Mouse (Mus musculus): ENCODE results near the gene Lix1. TPM values are rescaled to one million over a fixed set of nuclear protein-coding genes. Genes with fewer than 3 reads are reported as not detected.

Lix1 gene
- not detected in 3 replicates for total RNA-seq (2017)

GRCm38 (mm10) chr17:17402222-17403004 is at the start of gene Lix1:
Gene Lix1 (plus strand): TSS chr17:17402672.
- ATAC-seq (replicated peaks; ENCODE audit: insufficient number of reproducible peaks, low FRiP score, low TSS enrichment, poor library complexity, severe bottlenecking) = no peak

DNA sequence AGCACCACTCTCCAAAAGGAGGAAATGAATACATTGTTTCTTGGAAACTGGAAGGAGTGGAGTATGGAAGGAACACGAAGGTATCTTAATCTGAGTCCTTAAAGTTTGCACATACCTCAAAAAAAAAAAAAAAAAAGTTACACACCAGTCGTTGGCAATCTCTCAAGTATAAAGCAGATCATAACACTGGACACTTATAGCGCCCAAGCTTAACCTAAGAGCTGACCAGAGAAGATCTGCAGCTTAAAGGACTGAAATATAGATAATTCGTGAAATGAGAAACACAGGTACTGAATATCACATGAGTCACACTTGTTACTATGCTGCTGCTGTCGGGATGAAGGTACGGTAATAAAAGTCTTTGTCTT is 28.9 kb upstream of the Lix1 start:
- no peak for ATAC-seq (replicated peaks; ENCODE audit: insufficient number of reproducible peaks, low FRiP score, low TSS enrichment, poor library complexity, severe bottlenecking)

- ATAC-seq (replicated peaks; ENCODE audit: insufficient number of reproducible peaks, low FRiP score, low TSS enrichment, poor library complexity, severe bottlenecking) = peak; percentile 97
These were observed 28.3 kb upstream of the Lix1 start, which contains the start of gene Riok2 for GRCm38 (mm10) chr17:17373918-17374910. Gene Riok2 (plus strand): TSS chr17:17374309.

DNA sequence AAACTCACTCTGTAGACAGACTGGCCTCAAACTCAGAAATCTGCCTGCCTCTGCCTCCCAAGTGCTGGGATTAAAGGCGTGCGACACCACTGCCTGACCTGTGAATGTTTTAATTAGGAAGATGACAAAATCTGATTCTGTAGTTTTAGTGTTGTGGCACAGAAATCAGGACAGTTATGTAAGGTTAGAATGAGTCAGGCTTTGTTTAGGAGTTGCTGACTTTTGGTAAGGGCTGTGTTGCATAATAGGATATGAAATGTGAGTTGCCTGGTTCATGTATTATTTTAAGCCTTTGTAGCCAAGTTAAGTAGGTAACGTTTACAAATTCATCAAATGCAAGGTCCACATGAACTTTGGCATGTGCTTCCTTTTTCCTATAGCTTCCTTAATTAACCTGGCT is 26.9 kb upstream of the Lix1 start:
- ATAC-seq (replicated peaks; ENCODE audit: insufficient number of reproducible peaks, low FRiP score, low TSS enrichment, poor library complexity, severe bottlenecking) = no peak

DNA sequence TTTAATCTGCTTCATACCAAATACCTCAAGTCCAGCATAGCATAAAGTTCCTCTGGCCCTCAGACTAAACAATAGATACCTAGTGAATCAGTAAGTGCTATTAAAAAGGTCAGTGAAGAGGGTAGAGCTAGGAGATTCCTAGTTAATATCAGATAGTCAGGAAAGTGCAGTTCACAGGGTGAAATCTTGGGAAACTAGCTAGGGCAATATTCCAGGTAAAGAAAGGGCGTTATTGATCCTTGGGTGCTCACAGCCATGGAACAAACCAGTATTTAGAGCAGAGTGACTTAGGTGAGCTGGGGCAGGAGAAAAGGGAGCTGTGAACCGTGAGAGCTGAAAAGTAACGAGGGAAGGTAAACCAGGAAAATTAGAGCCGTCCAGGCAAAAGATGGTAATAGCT is 18.8 kb upstream of the Lix1 start:
- ATAC-seq (replicated peaks; ENCODE audit: insufficient number of reproducible peaks, low FRiP score, low TSS enrichment, poor library complexity, severe bottlenecking) = no peak

DNA sequence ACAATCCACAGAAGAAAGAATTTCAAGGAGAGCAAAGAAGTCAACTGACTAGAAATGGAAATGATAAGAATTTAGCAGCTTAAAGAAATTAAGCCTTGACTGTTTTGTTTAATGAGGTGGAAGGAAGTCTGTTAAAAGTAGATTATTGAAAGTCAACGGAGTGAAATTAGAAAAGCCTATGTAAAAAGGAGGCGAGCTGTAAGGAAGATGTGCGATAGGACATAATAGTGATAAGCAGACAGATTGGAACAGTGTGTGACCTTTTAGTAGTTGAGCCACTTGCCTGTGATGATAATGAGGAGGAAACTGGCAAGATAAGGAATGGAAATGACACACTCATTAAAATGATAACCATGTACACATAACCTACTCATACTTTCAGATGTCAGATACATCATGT is 18.0 kb upstream of the Lix1 start:
- ATAC-seq (replicated peaks; ENCODE audit: insufficient number of reproducible peaks, low FRiP score, low TSS enrichment, poor library complexity, severe bottlenecking) = no peak

DNA sequence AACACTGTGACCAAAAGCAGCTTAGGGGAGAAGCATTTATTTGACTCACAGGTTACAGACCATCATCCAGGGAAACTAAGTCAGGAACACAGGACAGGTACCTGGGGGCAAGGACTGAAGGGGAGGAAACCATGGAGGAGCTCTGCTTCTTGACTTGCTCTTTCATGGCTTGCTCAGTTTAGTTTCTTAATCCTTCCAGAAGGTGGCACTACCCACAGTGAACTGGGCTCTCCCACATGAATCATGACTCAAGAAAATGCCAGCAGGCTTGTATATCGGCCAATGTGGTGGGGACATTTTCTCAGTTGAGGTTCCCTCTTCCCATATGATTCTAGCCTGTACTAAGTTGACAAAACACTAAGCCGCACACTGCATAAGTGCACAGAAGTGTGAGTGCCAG is 16.4 kb upstream of the Lix1 start:
- ATAC-seq (replicated peaks; ENCODE audit: insufficient number of reproducible peaks, low FRiP score, low TSS enrichment, poor library complexity, severe bottlenecking) = no peak

GRCm38 (mm10) chr17:17391823-17392222 is 10.6 kb upstream of the Lix1 start:
- no peak for ATAC-seq (replicated peaks; ENCODE audit: insufficient number of reproducible peaks, low FRiP score, low TSS enrichment, poor library complexity, severe bottlenecking)

- ATAC-seq (replicated peaks; ENCODE audit: insufficient number of reproducible peaks, low FRiP score, low TSS enrichment, poor library complexity, severe bottlenecking) = no peak
These were observed 9.6 kb upstream of the Lix1 start for GRCm38 (mm10) chr17:17392863-17393262.

DNA sequence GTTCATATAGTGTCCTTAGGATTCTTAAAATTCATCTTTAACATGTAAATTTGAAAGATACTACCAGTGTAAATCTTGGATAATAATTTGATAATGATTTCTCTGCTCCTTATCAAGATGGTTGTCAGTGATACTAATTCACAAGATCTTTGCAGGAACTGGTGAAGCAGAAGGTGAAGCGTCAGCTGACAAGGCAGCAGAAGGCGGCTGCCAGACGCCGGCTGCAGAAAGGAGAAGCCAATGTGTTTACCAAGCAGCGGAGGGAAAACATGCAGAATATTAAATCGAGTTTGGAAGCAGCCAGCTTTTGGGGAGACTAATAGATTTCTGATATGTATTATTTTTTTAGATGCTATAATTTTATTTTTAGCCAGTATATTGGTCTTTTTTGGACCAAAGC is 9.2 kb upstream of the Lix1 start:
- ATAC-seq (replicated peaks; ENCODE audit: insufficient number of reproducible peaks, low FRiP score, low TSS enrichment, poor library complexity, severe bottlenecking) = no peak

- ATAC-seq (replicated peaks; ENCODE audit: insufficient number of reproducible peaks, low FRiP score, low TSS enrichment, poor library complexity, severe bottlenecking) = peak; percentile 78
These were observed 8.1 kb upstream of the Lix1 start for GRCm38 (mm10) chr17:17394336-17394735.

DNA sequence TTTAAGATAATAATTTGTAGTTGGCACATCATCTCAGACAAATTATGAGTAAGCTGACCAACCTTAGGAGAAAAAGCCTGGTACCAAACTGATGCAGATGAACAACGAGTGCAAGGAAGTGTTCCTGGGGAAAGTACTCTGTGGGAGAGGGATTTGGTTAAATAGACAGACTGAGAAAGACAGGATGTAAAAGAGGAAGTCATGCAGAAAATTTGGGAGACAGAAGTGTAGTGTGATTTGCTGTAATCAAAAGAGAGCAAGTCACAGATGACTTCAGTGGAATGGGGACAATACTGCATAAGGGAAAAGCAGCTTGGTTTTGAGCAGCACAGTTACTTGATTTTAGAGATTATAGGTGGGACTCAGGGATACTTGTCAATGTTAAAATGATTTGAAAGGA is 5.6 kb upstream of the Lix1 start:
- no peak for ATAC-seq (replicated peaks; ENCODE audit: insufficient number of reproducible peaks, low FRiP score, low TSS enrichment, poor library complexity, severe bottlenecking)

DNA sequence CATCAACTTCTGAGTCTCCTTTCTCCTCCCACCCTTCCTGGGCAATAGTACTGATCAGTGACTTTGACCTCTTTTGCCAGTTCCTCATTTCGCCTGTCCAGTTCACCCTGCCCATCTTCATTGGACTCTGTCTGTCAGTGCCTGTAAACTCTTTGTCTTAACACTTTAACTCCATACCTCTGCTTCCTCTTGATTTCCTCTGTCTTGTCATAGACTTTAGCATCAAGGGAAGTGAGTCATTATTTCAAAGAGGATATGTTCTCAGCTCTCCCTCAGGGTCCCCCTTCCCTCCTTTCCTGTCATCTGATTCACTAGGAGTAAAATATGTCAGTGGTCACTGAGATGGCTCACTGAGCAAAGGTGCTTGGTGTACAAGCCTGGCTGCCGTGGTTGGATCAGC is 3.8 kb upstream of the Lix1 start:
- 0 out of 2 replicates have a peak, but pooled peaks have one; percentile 23 for ATAC-seq (replicated peaks; ENCODE audit: insufficient number of reproducible peaks, low FRiP score, low TSS enrichment, poor library complexity, severe bottlenecking)

DNA sequence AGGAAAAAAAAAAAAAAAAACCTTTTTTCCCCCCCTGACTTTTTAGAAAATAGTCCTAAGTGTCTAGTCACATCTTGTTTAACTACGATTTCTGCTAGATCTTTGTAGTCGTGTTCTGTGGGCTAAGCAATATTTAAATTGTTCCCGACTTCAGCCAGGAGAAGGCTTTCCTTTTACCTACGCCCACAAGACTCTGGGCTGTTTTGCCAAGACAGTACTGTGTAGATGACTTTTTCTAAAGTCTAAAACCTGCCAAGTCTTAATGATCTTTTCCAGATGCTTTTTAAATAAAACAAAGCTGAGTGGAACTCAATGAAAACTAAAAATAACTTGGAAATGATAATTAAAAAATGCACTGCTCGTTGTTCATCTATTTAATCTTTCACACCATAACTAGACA is 566 bp downstream of the Lix1 start:
- no peak for ATAC-seq (replicated peaks; ENCODE audit: insufficient number of reproducible peaks, low FRiP score, low TSS enrichment, poor library complexity, severe bottlenecking)

DNA sequence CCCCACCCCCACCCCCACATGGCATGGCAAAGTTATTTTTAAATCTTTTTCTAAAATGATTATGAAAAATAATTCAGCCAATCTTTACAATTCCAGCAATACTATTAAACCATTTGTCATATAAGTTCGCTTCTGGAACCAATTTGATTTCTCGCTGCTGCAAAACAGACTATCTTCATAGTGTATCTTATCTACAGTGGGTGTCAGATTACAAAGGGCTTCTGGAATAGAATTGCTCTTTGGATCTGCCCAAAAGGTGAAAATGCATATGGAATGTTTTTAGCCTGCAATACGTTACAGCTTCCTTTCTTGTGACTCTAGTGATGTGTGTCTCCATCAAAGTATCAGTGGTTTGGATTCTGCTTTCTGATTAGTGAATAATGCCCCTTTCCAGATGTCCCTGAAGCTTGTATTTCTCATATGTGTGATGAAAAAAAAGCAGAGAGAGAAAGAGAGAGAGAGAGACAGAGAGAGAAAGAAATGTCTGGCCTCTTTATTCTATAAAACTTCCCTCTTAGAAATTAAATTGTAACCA is 1.2 kb downstream of the Lix1 start:
- no peak for ATAC-seq (replicated peaks; ENCODE audit: insufficient number of reproducible peaks, low FRiP score, low TSS enrichment, poor library complexity, severe bottlenecking)

DNA sequence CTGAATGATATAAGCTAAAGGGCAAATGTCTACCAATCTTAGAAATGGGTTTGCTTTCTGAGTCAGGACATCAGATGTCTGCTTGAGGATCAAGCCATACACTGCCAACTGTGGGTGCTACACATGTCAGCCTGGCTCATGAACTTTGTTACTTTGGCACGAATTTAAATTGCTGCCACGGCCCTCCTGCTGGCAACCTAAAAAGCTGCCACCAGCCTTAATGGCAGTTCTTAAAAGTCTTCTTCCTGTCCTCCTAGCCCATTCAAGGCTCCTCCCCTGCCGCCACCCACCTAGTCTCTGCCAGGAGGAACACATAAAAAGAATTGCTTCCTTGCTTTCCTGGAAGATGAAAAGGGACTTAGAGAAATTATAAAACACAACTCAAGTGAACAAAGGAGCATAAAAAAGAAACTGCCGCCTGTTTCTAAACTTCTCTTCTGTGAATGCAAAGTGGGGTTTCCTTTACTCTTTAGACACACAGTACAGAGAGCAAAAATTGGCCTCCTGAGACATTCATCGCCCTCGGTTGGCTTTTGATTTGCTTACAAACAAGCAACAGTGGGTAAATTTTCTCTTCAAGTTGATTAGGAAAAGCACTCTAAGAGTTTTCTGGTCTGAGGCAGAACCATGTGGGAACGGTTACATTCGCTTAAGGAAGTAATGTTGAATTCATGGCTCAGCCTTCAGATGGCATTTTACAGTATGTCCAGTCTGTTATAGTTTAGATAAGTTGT is 2.5 kb downstream of the Lix1 start:
- ATAC-seq (replicated peaks; ENCODE audit: insufficient number of reproducible peaks, low FRiP score, low TSS enrichment, poor library complexity, severe bottlenecking) = no peak

DNA sequence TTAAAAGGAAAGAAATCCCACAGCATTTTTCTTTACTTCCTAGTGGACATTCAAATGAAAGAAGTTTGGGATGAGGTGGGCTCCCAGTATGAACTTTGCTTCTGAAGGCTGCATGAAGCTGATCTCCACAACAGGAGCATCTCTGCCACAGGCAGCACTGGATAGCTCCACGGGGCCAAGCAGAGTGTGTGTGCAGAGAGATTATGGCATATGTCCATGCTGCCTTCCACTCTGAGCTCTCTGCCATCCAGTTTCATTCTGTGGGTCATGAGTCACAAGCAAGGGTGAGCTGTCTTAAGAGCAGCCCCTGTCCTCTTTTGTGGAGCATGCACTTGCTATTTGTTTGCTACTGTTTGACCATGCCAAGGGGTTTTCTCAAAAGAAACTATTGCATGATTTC is 3.1 kb downstream of the Lix1 start:
- no peak for ATAC-seq (replicated peaks; ENCODE audit: insufficient number of reproducible peaks, low FRiP score, low TSS enrichment, poor library complexity, severe bottlenecking)

- no peak for ATAC-seq (replicated peaks; ENCODE audit: insufficient number of reproducible peaks, low FRiP score, low TSS enrichment, poor library complexity, severe bottlenecking)
These were observed 5.7 kb downstream of the Lix1 start for GRCm38 (mm10) chr17:17408137-17408536.

Data from monocyte, adult 5-6 weeks (primary cell).